Mouse (Mus musculus) embryonic facial prominence, embryonic 14.5 days (tissue): Measurements from ENCODE around the gene Txndc12. TPM values are rescaled to one million over a fixed set of nuclear protein-coding genes. Genes with fewer than 3 reads are reported as not detected.
A peak's percentile ranks its signal among the peaks of the same experiment; 100 is the strongest.

ENCODE experiments used
- ATAC-seq: fragments of 200-750 bp; cut with Nextera tagmentation; 2 replicates; pipeline ENCODE4 v1.8.0; 2017; ENCODE audit warnings: low read depth, moderate number of reproducible peaks, moderate TSS enrichment
- DNase-seq: peaks from one replicate; pipeline ENCODE4 v3.0.0-alpha.2; 2015; ENCODE audit warnings: low spot score
- H3K27ac ChIP-seq: fragments of 300-500 bp; sonication (generic); replicated peaks from 2 replicates; pipeline ENCODE4 v1.5.1; 2014; ENCODE audit warnings: low read depth, mild to moderate bottlenecking, low read length, moderate library complexity
- H3K27me3 ChIP-seq: fragments of 300-500 bp; sonication (generic); replicated peaks from 2 replicates; pipeline ENCODE4 v1.6.1; 2014; ENCODE audit warnings: low read length; ENCODE audit not compliant: control insufficient read depth, insufficient read depth
- H3K36me3 ChIP-seq: fragments of 300-500 bp; sonication (generic); 2 replicates; pipeline ENCODE4 v1.6.1; 2014; ENCODE audit warnings: low read length, mixed read lengths; ENCODE audit not compliant: control insufficient read depth, insufficient read depth
- H3K4me1 ChIP-seq: fragments of 300-500 bp; sonication (generic); 2 replicates; pipeline ENCODE4 v1.6.1; 2014; ENCODE audit warnings: antibody characterized with exemption, low read length; ENCODE audit not compliant: control insufficient read depth, insufficient read depth
- H3K4me2 ChIP-seq: fragments of 300-500 bp; sonication (generic); 2 replicates; pipeline ENCODE4 v1.6.1; 2014; ENCODE audit warnings: low read depth, mild to moderate bottlenecking, low read length, moderate library complexity, mixed read lengths
- H3K4me3 ChIP-seq: fragments of 300-500 bp; sonication (generic); 2 replicates; pipeline ENCODE4 v1.5.1; 2014; ENCODE audit warnings: low read depth, mild to moderate bottlenecking, low read length
- H3K9ac ChIP-seq: fragments of 300-500 bp; sonication (generic); 2 replicates; pipeline ENCODE4 v1.6.1; 2014; ENCODE audit warnings: low read depth, mild to moderate bottlenecking, low read length, moderate library complexity, mixed read lengths
- H3K9me3 ChIP-seq: fragments of 300-500 bp; sonication (generic); 2 replicates; pipeline ENCODE4 v1.6.1; 2016; ENCODE audit warnings: low read length; ENCODE audit not compliant: control insufficient read depth
- WGBS: fragments of 180-500 bp; shearing (Covaris S2); extraction: QIAGEN DNeasy Blood & Tissue Kit; methylation state at CpG from one replicate; pipeline ENCODE4 v1.1.7; 2014; 5-methylcytosine and 5-hydroxymethylcytosine counted together
- polyA plus RNA-seq: library from polyadenylated mRNA; unstranded; fragments of >200 nt; fragmentation: Nextera tagmentation; extraction: Ambion mirVana; gene quantifications from 2 replicates; pipeline ENCODE4 v1.2.1, GENCODE M21; 2014

Txndc12 gene
- polyA plus RNA-seq, 1 experiment from 2014 or later, result 103 TPM

DNA sequence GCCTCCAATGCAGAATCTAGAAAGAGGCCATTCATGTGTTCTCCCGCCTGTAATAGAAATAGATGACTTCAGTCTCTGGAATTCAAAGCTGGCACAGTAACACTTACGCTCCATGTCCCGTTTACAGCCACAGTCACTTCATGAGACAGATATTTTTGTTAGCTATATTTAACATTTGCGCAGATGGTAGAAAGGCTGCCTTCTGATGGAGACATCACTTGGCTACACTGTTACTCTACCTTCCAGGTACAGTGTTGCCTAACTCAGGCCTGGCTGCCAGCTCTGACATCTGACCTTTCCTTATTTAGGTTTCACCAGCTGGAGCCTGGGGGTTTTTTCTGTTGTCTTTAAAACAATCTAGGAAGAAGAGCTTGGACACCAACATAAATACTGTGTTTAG, 3.6 kb downstream of the Txndc12 start:
- WGBS, result 80% methylated on average over 4 of the region's 4 CpGs
- no peak overlapping the region for H3K9ac ChIP-seq
- DNase-seq (no peak), ATAC-seq (no peak)
- no peak overlapping the region for H3K4me3 ChIP-seq
- peaks cover 11% of the 10 kb centered on the region for H3K4me1 ChIP-seq
- no peaks in the 10 kb centered on the region for H3K27me3 ChIP-seq
- H3K27ac ChIP-seq, result no peak overlapping the region
- no peaks in the 10 kb centered on the region for H3K9me3 ChIP-seq
- no peak overlapping the region for H3K4me2 ChIP-seq
- H3K36me3 ChIP-seq, result 0 out of 2 replicates have a peak, but pooled peaks cover 4% of the 10 kb centered on the region

DNA sequence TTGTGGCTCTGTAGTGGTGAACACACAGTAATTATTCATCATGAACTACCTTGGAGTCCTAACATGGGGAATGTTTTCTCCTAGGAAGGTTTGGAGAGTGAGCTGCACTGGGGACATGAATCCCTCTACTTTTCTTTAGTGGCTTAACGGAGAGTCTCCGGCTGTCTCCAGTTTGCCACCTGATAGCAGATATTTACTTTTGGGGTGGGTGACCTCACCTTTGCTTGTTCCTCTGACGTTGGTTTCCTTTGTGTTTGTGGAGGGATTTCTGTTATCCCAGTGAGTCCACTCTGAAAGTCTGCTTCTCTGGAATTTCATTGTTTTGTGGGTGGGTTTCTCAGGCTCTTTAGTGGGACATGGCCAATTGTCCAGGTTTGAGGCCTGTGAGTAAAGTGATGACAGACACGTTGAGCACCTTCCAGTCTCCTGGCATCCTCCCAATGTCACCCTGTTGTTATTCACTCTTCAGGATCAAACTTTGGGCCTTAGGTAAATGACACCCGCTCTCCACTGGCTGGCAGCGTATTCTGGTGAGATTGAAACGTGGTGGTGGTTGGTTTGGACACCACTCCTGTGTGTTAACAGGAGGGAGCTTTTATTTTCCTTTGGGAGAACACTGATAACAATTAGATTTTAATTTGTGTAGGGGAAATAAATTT, 7.6 kb downstream of the Txndc12 start:
- 0 out of 2 replicates have a peak, but pooled peaks cover under 1% of the 10 kb centered on the region for H3K4me1 ChIP-seq
- 0 out of 2 replicates have a peak, but pooled peaks cover 4% of the 10 kb centered on the region for H3K36me3 ChIP-seq
- no peak overlapping the region for H3K27ac ChIP-seq
- H3K27me3 ChIP-seq, result no peaks in the 10 kb centered on the region
- H3K4me2 ChIP-seq, result no peak overlapping the region
- H3K9me3 ChIP-seq, result no peaks in the 10 kb centered on the region
- ATAC-seq (no peak), DNase-seq (no peak)
- no peak overlapping the region for H3K9ac ChIP-seq
- WGBS, result 83% methylated on average over 7 of the region's 7 CpGs
- H3K4me3 ChIP-seq, result no peak overlapping the region

DNA sequence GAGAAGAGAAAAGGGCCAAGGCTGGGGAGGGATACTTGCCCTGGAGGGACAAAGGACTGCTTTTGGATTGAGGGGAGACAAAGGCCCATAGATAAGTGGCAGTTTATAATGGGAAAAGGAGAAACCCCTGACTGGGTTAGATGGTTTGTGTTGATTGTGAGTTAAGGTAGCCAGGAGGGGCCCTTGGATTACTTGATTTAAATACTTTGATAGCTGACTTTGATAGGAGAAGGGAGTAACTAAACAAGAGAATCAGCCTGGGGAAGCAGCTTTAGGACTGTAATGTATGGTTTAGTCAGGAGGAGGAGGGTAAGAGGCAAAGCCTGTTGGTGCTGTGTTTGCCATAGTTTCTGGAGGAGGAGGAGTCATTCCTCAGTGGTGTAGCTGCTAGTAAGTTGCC, 8.9 kb downstream of the Txndc12 start:
- no peak overlapping the region for H3K4me2 ChIP-seq
- H3K27ac ChIP-seq, result no peak overlapping the region
- DNase-seq (no peak), ATAC-seq (no peak)
- 0 out of 2 replicates have a peak, but pooled peaks cover 4% of the 10 kb centered on the region for H3K36me3 ChIP-seq
- H3K9ac ChIP-seq, result no peak overlapping the region
- no peaks in the 10 kb centered on the region for H3K9me3 ChIP-seq
- 0 out of 2 replicates have a peak, but pooled peaks cover 4% of the 10 kb centered on the region for H3K4me1 ChIP-seq
- no peak overlapping the region for H3K4me3 ChIP-seq
- H3K27me3 ChIP-seq, result no peaks in the 10 kb centered on the region

DNA sequence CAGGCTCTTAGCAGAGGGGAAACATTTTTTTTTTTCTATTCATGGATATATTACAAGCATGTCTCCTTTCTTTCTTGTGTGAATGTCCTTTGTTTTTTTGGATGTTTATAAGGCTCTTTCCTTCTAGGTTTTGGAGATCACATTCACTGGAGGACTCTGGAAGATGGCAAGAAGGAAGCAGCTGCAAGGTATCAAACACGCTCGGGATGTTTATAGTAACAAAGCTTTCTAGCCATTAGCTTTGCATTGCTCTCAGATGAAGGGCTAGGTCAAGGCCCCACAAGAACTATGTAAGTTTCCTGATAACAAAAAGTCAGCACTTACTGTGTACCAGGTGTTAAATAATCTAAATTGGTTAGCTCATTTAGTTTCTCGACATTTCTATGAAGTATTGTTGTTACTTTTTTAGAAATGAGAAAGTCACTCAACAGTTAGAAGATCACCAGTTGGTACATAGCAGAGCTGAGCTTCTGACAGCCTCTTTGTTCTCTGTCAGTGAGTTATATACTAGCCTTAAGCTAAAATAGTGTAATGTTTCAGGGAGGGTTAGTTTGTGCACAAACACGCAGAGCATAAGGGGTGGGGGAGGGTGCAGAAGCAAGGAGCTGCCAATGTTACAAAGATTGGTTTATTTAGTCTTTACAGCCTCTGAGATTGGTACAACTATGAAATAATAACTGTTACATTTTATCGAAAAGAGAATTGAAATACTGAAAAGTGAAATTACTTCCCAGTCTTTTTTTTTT, 11.6 kb downstream of the Txndc12 start:
- whole genome bisulfite sequencing, result 67% methylated on average over 5 of the region's 5 CpGs
- H3K27ac ChIP-seq, result no peak overlapping the region
- no peak for ATAC-seq

DNA sequence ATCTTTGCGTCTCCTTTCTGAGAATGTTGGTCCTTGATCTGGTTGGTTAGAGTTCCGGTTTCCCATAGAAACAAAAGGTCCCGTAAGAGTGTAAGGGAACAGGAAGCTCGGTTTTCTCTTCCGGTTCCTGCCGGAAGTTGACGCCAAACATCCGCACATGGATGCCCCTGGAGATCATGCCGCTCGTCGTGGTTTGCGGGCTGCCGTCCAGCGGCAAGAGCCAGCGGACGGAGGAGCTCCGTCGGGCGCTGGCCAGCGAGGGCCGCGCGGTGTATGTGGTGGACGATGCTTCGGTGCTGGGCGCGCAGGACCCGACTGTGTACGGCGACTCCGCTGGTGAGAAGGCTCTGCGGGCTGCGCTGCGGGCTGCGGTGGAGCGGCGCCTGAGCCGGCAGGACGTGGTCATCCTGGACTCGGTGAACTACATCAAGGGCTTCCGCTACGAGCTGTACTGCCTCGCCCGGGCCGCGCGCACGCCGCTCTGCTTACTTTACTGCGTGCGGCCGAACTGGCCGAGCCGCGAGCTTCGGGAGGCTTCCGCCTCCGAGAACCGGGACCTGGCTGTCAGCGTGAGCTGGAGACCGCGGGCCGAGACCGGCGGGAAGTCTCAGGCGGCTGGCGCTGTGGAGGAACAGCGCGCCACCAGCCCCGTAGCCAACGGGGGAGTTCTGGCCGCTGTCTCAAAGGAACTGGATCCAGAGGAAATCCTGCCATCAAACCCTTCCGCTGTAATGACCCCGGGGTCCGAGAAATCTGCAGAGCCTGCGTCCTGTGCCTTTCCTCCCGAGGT, 13.5 kb downstream of the Txndc12 start, which contains the start of gene Kti12:
Gene Kti12 (plus strand): TSS at position 71 of the 790 bp plus-strand sequence.
- peak within 1 kb of the TSS; percentile 88 for H3K4me3 ChIP-seq
- no peaks in the 10 kb centered on the region for H3K9me3 ChIP-seq
- H3K9ac ChIP-seq, result peak within 1 kb of the TSS; percentile 83
- H3K27me3 ChIP-seq, result no peaks in the 10 kb centered on the region
- DNase-seq (peak; percentile 96), ATAC-seq (peak; percentile 91)
- peak within 1 kb of the TSS; percentile 86 for H3K4me2 ChIP-seq
- H3K4me1 ChIP-seq, result peaks cover 14% of the 10 kb centered on the region
- peaks cover 13% of the 10 kb centered on the region; the same call in 1 of the 2 replicates for H3K36me3 ChIP-seq
- peak within 1 kb of the TSS; percentile 82 for H3K27ac ChIP-seq
- WGBS, result under 1% methylated on average over 55 of the region's 77 CpGs

More for the DNA sequence above, 11.6 kb downstream of the Txndc12 start:
- H3K27me3 ChIP-seq, result no peaks in the 10 kb centered on the region
- H3K4me1 ChIP-seq, result peaks cover 14% of the 10 kb centered on the region
- H3K4me2 ChIP-seq, result no peak overlapping the region
- no peak overlapping the region for H3K9ac ChIP-seq
- H3K4me3 ChIP-seq, result no peak overlapping the region
- no peaks in the 10 kb centered on the region for H3K9me3 ChIP-seq
- H3K36me3 ChIP-seq, result peaks cover 13% of the 10 kb centered on the region; the same call in 1 of the 2 replicates
- DNase-seq, result no peak

DNA sequence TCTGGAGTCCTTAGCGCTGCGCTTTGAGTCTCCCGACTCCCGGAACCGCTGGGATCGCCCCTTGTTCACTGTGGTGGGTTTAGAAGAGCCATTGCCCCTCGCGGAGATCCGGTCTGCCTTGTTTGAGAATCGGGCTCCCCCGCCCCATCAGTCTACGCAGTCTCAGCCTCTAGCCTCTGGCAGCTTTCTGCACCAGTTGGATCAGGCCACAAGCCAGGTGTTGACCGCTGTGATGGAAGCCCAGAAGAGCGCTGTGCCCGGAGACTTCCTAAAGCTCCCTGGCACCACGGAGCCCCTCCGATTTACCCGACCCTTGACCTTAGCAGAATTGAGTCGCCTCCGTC, 14.1 kb downstream of the Txndc12 start, which contains the start of gene A730015C16Rik:
Gene A730015C16Rik (minus strand): TSS at position 115 of the 344 bp plus-strand sequence.
- peaks cover 14% of the 10 kb centered on the region for H3K4me1 ChIP-seq
- H3K4me3 ChIP-seq, result peak within 1 kb of the TSS; percentile 88
- H3K9me3 ChIP-seq, result no peaks in the 10 kb centered on the region
- peak within 1 kb of the TSS; percentile 82 for H3K27ac ChIP-seq
- H3K9ac ChIP-seq, result peak within 1 kb of the TSS; percentile 83
- peaks cover 19% of the 10 kb centered on the region; the same call in 1 of the 2 replicates for H3K36me3 ChIP-seq
- no peak for ATAC-seq
- DNase-seq, result peak; percentile 8
- peak within 1 kb of the TSS; percentile 86 for H3K4me2 ChIP-seq
- 11% methylated on average over 18 of the region's 20 CpGs for WGBS
- no peaks in the 10 kb centered on the region for H3K27me3 ChIP-seq

DNA sequence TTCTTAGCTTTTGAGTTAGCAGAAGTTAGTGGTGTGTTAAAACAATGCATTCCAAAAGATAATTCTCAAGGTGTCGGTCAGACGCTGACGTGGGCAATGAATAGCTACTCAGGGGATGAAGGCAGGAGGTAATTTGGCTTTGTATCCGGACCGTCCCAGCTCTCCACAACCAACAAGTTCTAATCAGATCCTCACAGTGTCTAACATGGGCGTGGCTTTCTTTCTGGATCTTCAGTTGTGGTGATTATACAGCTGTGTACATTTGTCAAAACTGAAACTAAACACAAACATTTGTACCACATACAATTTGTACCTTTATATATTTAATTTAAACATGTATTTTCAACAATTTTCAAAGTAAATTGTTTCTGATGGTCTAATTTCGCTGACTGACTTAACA, 32.4 kb downstream of the Txndc12 start:
- no peak overlapping the region for H3K9ac ChIP-seq
- ATAC-seq, result no peak
- H3K27me3 ChIP-seq, result no peaks in the 10 kb centered on the region
- 83% methylated on average over 7 of the region's 7 CpGs for WGBS
- H3K36me3 ChIP-seq, result peaks cover 16% of the 10 kb centered on the region
- no peak overlapping the region for H3K4me3 ChIP-seq
- DNase-seq, result no peak
- H3K9me3 ChIP-seq, result no peaks in the 10 kb centered on the region
- H3K27ac ChIP-seq, result no peak overlapping the region
- no peaks in the 10 kb centered on the region for H3K4me1 ChIP-seq
- H3K4me2 ChIP-seq, result no peak overlapping the region

DNA sequence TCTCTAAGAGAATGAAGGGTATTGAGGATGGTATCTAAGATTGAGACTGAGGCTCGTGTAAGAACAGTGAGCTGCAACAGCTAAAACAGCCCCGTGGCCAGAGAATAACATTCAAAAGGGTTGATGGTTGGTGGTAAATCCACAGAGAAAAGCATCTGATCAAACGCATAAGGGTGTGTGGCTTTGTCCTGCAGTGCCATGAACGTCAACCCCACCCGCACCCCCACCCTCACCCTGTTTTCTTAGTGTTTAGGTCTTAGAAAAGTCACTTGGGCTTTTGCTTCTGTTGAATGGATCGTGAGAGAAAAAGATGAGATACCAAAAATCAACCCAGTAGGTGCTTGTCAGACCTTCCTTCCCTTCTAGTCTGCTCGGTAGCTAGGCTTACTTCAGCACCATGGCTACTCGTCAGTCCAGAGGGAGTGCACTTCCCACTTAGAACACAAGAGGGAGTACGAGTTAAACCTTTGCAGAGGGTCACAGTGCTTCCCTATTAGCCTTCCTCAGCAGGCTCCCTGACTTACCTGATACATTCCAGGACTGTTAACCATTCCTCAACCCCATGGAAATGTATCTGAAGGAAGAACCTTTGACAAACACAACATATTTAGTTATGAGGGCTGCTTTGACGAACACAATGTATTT, 35.5 kb downstream of the Txndc12 start:
- Histone ChIP-seq H3K4me2 (no peak overlapping the region), H3K9ac (no peak overlapping the region), H3K4me3 (no peak overlapping the region), H3K36me3 (no peaks in the 10 kb centered on the region), H3K27ac (no peak overlapping the region), H3K27me3 (no peaks in the 10 kb centered on the region), H3K9me3 (no peaks in the 10 kb centered on the region), H3K4me1 (no peaks in the 10 kb centered on the region)
- ATAC-seq, result peak; percentile 88
- 26% methylated on average over 10 of the region's 10 CpGs for WGBS
- DNase-seq, result peak; percentile 91
